Mouse (Mus musculus): ENCODE results near the gene Frmd4a. TPM values are rescaled to one million over a fixed set of nuclear protein-coding genes. Genes with fewer than 3 reads are reported as not detected.

Gene Frmd4a
- total RNA-seq, 2 experiments from 2014 or later = 194 to 301 TPM

DNA sequence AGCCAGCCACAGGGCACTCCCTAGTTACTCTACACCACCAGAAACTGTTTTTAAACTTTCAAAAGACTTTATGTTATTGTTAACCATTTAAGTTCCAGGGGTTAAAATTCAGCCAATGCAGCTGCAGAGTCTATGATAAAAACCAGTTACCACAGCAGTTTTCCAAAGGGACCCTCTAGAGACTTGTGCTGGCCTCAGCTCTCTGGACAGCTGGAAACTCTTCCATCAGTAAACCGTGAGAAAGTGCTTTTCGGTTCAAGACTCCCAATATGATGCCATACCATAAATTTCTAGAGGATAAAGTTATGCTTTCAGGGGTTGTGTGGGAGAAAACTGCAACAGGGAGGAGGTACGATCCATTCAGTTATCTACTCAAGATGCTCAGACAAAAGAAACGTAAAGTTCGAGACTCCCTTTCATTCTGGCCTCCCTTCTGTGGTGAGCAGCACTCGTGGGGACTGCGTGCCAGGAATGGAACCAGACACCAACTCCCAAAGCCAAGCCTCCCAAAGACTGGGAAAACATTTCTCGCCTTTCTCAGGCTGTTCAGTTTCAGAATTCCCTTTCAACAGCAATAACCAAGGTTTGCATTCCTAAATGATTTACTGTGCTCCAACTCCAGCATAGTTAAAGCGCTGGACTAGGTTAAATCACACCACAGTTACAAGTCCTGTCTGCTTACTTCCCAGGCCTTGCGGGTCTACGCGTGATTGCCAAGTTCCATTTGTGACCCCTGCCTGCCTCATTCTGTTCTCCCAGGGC lies 603.3 kb downstream of the Frmd4a start:
- ATAC-seq (replicated peaks; ENCODE audit: low FRiP score, poor library complexity, severe bottlenecking) = no peak

DNA sequence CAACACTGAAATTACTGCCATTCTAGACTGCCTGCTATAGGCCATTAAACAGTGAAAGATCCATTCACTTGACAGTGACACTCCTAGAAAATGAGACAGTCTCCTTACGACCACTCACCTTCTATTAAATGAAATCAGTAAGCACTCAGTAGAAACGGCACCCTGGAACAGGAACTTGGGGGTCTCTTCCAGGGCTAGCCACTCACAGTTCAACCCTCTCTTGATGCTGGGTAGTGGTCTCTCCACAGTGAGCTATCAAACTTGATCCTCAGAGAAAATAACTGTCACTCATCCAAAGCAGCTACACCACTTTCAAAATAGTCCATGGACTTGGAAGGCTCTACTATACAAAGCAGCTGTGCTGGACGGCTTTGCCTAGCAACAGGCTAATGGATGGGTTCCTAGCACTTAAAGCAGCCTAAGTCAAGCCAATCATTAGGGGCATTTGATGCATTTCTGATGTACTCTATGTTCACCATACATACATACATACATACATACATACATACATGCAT lies 604.0 kb downstream of the Frmd4a start:
- no peak for ATAC-seq (replicated peaks; ENCODE audit: low FRiP score, poor library complexity, severe bottlenecking)

DNA sequence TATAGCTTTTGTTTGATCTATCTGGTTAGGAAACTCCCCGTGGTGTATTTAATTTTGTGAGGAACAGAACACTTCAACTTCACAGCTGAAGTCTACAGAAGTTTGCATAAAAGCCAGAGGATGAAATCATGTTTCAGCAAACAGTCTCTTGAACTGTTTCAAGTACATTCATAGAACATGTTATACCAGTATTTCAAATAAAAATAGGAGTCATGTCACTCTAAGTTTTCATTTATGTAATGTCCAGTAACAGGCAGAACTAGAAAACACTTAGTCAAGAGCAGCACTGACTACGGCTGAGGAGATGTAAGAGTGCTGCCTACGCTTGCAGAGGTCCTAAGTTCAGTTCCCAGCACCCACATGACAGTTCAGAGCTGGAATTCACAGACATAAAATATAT lies 609.4 kb downstream of the Frmd4a start:
- no peak for ATAC-seq (replicated peaks; ENCODE audit: low FRiP score, poor library complexity, severe bottlenecking)

DNA sequence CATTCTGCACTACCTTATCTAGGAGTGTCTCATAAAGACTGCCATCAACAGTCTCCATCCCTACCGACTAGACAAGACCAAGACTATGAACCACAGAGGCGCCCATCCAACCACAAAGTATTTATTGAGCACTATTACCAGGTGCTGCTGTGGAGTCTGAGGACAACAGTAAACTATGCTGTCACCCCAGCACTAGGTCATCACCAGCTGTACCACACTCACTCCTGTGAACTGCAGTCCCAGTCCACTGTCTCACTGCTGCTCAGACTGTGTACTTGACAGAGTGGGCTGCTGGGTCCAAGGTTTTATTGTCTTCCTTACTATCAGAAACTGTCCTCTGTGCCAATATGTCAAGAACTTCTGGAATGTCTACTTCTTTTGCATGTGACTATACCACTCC lies 611.4 kb downstream of the Frmd4a start:
- no peak for ATAC-seq (replicated peaks; ENCODE audit: low FRiP score, poor library complexity, severe bottlenecking)

- no peak for ATAC-seq (replicated peaks; ENCODE audit: low FRiP score, poor library complexity, severe bottlenecking)
Observed at GRCm38 (mm10) chr2:4629470-4629869, 612.0 kb downstream of the Frmd4a start.

- no peak for ATAC-seq (replicated peaks; ENCODE audit: low FRiP score, poor library complexity, severe bottlenecking)
Observed at GRCm38 (mm10) chr2:4630197-4630835, 612.8 kb downstream of the Frmd4a start.

- ATAC-seq (replicated peaks; ENCODE audit: low FRiP score, poor library complexity, severe bottlenecking) = no peak
Observed at GRCm38 (mm10) chr2:4635804-4636203, 618.3 kb downstream of the Frmd4a start.

GRCm38 (mm10) chr2:4636656-4637055 lies 619.1 kb downstream of the Frmd4a start:
- ATAC-seq (replicated peaks; ENCODE audit: low FRiP score, poor library complexity, severe bottlenecking) = no peak

GRCm38 (mm10) chr2:4638189-4638588 lies 620.7 kb downstream of the Frmd4a start:
- no peak for ATAC-seq (replicated peaks; ENCODE audit: low FRiP score, poor library complexity, severe bottlenecking)

DNA sequence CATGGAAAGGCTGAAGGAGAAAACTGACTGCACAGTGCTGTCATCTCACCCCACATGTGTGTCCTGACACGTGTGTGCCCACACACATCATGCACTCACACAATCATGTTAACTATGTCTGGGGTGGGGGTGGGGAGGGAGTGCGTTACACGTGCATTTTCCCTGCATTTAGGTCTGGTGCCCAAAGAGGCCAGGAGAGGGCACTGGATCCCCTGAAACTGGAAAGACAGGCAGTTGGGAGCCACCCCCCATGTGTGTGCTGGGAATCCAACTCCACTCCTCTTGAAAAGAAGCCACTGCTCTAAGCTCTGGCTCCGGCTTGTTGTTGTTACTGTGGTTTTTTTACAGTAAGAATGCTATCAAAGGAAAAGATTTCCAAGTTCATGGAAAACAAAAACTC lies 627.5 kb downstream of the Frmd4a start:
- no peak for ATAC-seq (replicated peaks; ENCODE audit: low FRiP score, poor library complexity, severe bottlenecking)

GRCm38 (mm10) chr2:4648094-4648493 lies 630.6 kb downstream of the Frmd4a start:
- no peak for ATAC-seq (replicated peaks; ENCODE audit: low FRiP score, poor library complexity, severe bottlenecking)

- no peak for ATAC-seq (replicated peaks; ENCODE audit: low FRiP score, poor library complexity, severe bottlenecking)
Observed at GRCm38 (mm10) chr2:4649646-4650045, 632.1 kb downstream of the Frmd4a start.

DNA sequence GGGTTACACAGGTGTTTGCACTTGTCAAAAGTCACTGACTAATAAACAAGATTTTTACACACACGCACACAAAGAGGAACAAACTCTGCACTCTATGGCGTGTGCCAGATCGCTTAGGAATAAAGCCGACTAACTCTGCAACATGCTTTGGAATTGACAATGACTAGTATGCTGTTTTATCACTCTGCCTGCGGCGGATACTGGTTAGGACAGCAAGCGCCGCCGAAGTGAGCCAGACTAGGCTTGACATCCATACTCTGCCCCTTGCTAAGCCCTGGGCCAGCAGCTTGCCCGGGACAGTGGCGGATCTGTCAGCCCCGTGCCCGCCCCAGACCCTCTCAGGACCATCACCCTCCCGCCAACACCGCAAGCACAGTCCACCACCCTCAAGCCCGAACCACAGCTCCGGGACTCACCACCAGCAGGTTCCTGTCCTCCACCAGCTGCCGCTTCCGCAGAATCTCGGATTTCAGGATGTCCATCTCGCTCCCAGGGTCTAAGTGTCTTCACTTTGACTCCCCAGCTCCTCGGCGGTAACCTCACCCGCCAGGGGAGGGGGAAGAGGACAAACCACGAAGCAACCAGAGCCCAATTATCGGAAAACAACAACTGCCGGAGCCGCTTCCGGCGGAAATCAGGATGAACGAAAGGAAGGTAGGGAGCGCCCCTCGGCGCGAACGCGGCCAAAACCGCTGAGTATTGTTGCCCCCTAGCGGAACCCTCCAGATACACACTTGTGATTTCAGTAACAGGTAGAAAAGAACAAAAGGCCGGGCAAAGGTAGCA lies 634.2 kb downstream of the Frmd4a start, which contains the start of gene Prpf18:
Gene Prpf18, minus strand, starts transcription at position 614 of the 786 bp plus-strand sequence.
- ATAC-seq (replicated peaks; ENCODE audit: low FRiP score, poor library complexity, severe bottlenecking) = peak; percentile 97

- ATAC-seq (replicated peaks; ENCODE audit: low FRiP score, poor library complexity, severe bottlenecking) = peak; percentile 71
Observed at GRCm38 (mm10) chr2:4660677-4661076, 643.2 kb downstream of the Frmd4a start.

Measured in erythroblast, adult 5-6 weeks (primary cell).